Mouse (Mus musculus) kidney, adult 11 months (tissue): ENCODE measurements around the gene Dpysl4.

ENCODE experiments used
- DNase-seq: peaks from one replicate; pipeline ENCODE4 v3.0.0; 2022

Dpysl4 gene

GRCm38 (mm10) chr7:139085629-139086194 lies at the start of gene Dpysl4:
TSS of gene Dpysl4 (plus strand) at chr7:139086001.
- no peak for DNase-seq

- no peak for DNase-seq
Measured at GRCm38 (mm10) chr7:139063406-139063805, 22.4 kb upstream of the Dpysl4 start.

- DNase-seq, result peak; percentile 29
Measured at GRCm38 (mm10) chr7:139068182-139068623, 17.6 kb upstream of the Dpysl4 start.

GRCm38 (mm10) chr7:139074189-139074588 lies 11.6 kb upstream of the Dpysl4 start:
- DNase-seq, result no peak

GRCm38 (mm10) chr7:139075054-139075794 lies 10.6 kb upstream of the Dpysl4 start:
- no peak for DNase-seq

- DNase-seq, result no peak
Measured at GRCm38 (mm10) chr7:139077283-139077682, 8.5 kb upstream of the Dpysl4 start.

GRCm38 (mm10) chr7:139078181-139078580 lies 7.6 kb upstream of the Dpysl4 start:
- no peak for DNase-seq

GRCm38 (mm10) chr7:139079141-139079540 lies 6.7 kb upstream of the Dpysl4 start:
- no peak for DNase-seq

- no peak for DNase-seq
Measured at GRCm38 (mm10) chr7:139080714-139081113, 5.1 kb upstream of the Dpysl4 start.

- no peak for DNase-seq
Measured at GRCm38 (mm10) chr7:139081158-139081557, 4.6 kb upstream of the Dpysl4 start.

GRCm38 (mm10) chr7:139082281-139082680 lies 3.5 kb upstream of the Dpysl4 start:
- DNase-seq, result no peak

- DNase-seq, result no peak
Measured at GRCm38 (mm10) chr7:139084316-139084715, 1.5 kb upstream of the Dpysl4 start.

GRCm38 (mm10) chr7:139086195-139087158 lies 676 bp downstream of the Dpysl4 start:
- no peak for DNase-seq

GRCm38 (mm10) chr7:139087801-139088200 lies 2.0 kb downstream of the Dpysl4 start:
- no peak for DNase-seq

GRCm38 (mm10) chr7:139089892-139090874 lies 4.4 kb downstream of the Dpysl4 start:
- DNase-seq, result no peak

GRCm38 (mm10) chr7:139091681-139092080 lies 5.9 kb downstream of the Dpysl4 start:
- DNase-seq, result no peak

GRCm38 (mm10) chr7:139092676-139093075 lies 6.9 kb downstream of the Dpysl4 start:
- DNase-seq, result no peak

- no peak for DNase-seq
Measured at GRCm38 (mm10) chr7:139093124-139093523, 7.3 kb downstream of the Dpysl4 start.

GRCm38 (mm10) chr7:139093781-139094180 lies 8.0 kb downstream of the Dpysl4 start:
- no peak for DNase-seq

- no peak for DNase-seq
Measured at GRCm38 (mm10) chr7:139094761-139095160, 9.0 kb downstream of the Dpysl4 start.

GRCm38 (mm10) chr7:139095282-139095681 lies 9.5 kb downstream of the Dpysl4 start:
- DNase-seq, result no peak

GRCm38 (mm10) chr7:139096399-139096798 lies 10.6 kb downstream of the Dpysl4 start:
- no peak for DNase-seq
